51 mouse cellular contexts compared by ENCODE assay signal in the genomic region with DNA sequence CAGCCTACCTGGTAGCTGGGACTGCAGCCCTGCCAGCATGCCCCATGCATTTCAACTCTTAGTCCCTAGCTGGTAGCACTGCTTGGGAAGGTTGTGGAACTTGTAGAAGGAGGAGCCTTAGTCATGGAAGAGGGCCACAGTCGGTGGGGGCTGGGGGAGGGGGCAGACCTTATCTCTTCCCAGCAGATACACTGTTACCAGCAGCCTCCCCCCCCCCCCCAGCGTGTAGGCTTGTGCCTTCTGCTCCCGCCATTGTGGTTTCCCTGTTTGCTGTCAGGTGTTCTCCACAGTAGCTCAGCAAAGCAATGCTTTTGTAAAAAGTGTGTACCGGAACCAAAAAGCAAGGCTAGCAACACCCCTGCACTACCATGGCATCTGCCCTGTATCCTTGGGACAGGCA. TPM values are rescaled to one million over a fixed set of nuclear protein-coding genes. Genes with fewer than 3 reads are reported as not detected.
"Had no signal": no experiment of that assay in that cellular context is flagged by ENCODE, and none has a peak within 500 bp of the region (broad histone marks: within the 10 kb centered on the region; RNA-seq: fewer than 3 reads in every experiment).

No protein-coding gene starts in this region.

- H3K27me3 ChIP-seq: heart, embryonic 12.5 days; heart, embryonic 13.5 days; heart, embryonic 15.5 days; hindbrain, embryonic 12.5 days; hindbrain, embryonic 13.5 days; hindbrain, embryonic 15.5 days; intestine, embryonic 15.5 days; kidney, embryonic 15.5 days had no signal

- H3K9me3 ChIP-seq: heart, embryonic 13.5 days; heart, embryonic 15.5 days; hindbrain, embryonic 10.5 days; hindbrain, embryonic 12.5 days; hindbrain, embryonic 13.5 days; hindbrain, embryonic 15.5 days; intestine, embryonic 15.5 days; kidney, embryonic 15.5 days had no signal

- H3K4me3 ChIP-seq: heart, embryonic 12.5 days; heart, embryonic 13.5 days; heart, embryonic 15.5 days; hindbrain, embryonic 10.5 days; hindbrain, embryonic 12.5 days; hindbrain, embryonic 13.5 days; hindbrain, embryonic 15.5 days; intestine, embryonic 15.5 days; kidney, embryonic 15.5 days; layer of hippocampus, adult 2 months; left cerebral cortex, adult 2 months had no signal

- DNase-seq: heart, postnatal 10 days; heart, postnatal 14 days; heart, postnatal 36 days; heart, postnatal 4 days; kidney, adult 11 months; kidney, adult 18-20 months; kidney, adult 2 months; kidney, adult 9 months; kidney, postnatal 10 days; kidney, postnatal 14 days; kidney, postnatal 25 days; kidney, postnatal 36 days; kidney, postnatal 4 days; layer of hippocampus, adult 9-11 months; layer of hippocampus, postnatal 36 days had no signal

- H3K36me3 ChIP-seq: heart, embryonic 12.5 days; heart, embryonic 13.5 days; heart, embryonic 15.5 days; hindbrain, embryonic 10.5 days; hindbrain, embryonic 12.5 days; hindbrain, embryonic 13.5 days; hindbrain, embryonic 15.5 days; intestine, embryonic 15.5 days; kidney, embryonic 15.5 days had no signal

- H3K27ac ChIP-seq: heart, embryonic 13.5 days; heart, embryonic 15.5 days; hindbrain, embryonic 10.5 days; hindbrain, embryonic 12.5 days; hindbrain, embryonic 13.5 days; hindbrain, embryonic 14.5 days; hindbrain, embryonic 15.5 days; hindbrain, postnatal 0 days; intestine, embryonic 15.5 days; kidney, embryonic 15.5 days; kidney, postnatal 0 days; layer of hippocampus, adult 2 months; left cerebral cortex, adult 2 months had no signal

- H3K4me1 ChIP-seq: heart, embryonic 12.5 days; heart, embryonic 13.5 days; heart, embryonic 15.5 days; hindbrain, embryonic 15.5 days; intestine, embryonic 15.5 days; kidney, embryonic 15.5 days had no signal

- H3K9ac ChIP-seq: heart, embryonic 12.5 days; heart, embryonic 13.5 days; heart, embryonic 15.5 days; hindbrain, embryonic 12.5 days; hindbrain, embryonic 13.5 days; hindbrain, embryonic 14.5 days; hindbrain, embryonic 15.5 days; intestine, embryonic 15.5 days; kidney, embryonic 15.5 days had no signal

RNA-seq across cellular contexts. Expression of a gene that starts 28.6 kb away (rescaled TPM):
- total RNA-seq: heart, postnatal 10 days; heart, postnatal 14 days; heart, postnatal 25 days; heart, postnatal 36 days; heart, postnatal 4 days; hindbrain, postnatal 0 days; layer of hippocampus, adult 2 months; layer of hippocampus, adult 8-10 months; layer of hippocampus, postnatal 10 days; layer of hippocampus, postnatal 25 days; layer of hippocampus, postnatal 36 days; left cerebral cortex, adult 2 months had no signal
- polyA plus RNA-seq: heart, embryonic 11.5 days; heart, embryonic 12.5 days; heart, embryonic 13.5 days; heart, embryonic 14.5 days; heart, embryonic 15.5 days; heart, embryonic 16.5 days; heart, postnatal 0 days; hindbrain, embryonic 10.5 days; hindbrain, embryonic 11.5 days; hindbrain, embryonic 12.5 days; hindbrain, embryonic 13.5 days; hindbrain, embryonic 14.5 days; hindbrain, embryonic 15.5 days; hindbrain, embryonic 16.5 days; hindbrain, postnatal 0 days; inflammation-experienced regulatory T-cells, adult 6 months; intestine, embryonic 14.5 days; intestine, embryonic 15.5 days; intestine, embryonic 16.5 days; intestine, postnatal 0 days; kidney, adult 2 months; kidney, embryonic 14.5 days; kidney, embryonic 15.5 days; kidney, embryonic 16.5 days; kidney, postnatal 0 days; large intestine, adult 2 months had no signal

RNA-seq across cellular contexts. Expression of a gene that starts 36.8 kb away (rescaled TPM):
- total RNA-seq: heart, postnatal 10 days; heart, postnatal 14 days; heart, postnatal 25 days; heart, postnatal 36 days; heart, postnatal 4 days; hematopoietic stem cell, adult 5-6 weeks; layer of hippocampus, adult 18-20 months; layer of hippocampus, adult 2 months; layer of hippocampus, adult 8-10 months; layer of hippocampus, postnatal 10 days; layer of hippocampus, postnatal 14 days; layer of hippocampus, postnatal 25 days; layer of hippocampus, postnatal 36 days; left cerebral cortex, adult 18-20 months; left cerebral cortex, adult 2 months had no signal
- polyA plus RNA-seq: heart, embryonic 11.5 days; heart, embryonic 12.5 days; heart, embryonic 13.5 days; heart, embryonic 14.5 days; heart, embryonic 15.5 days; heart, embryonic 16.5 days; heart, postnatal 0 days; hindbrain, embryonic 11.5 days; inflammation-experienced regulatory T-cells, adult 6 months; intestine, embryonic 14.5 days; intestine, embryonic 15.5 days; intestine, embryonic 16.5 days; intestine, postnatal 0 days; kidney, adult 2 months; kidney, embryonic 14.5 days; kidney, embryonic 15.5 days; kidney, embryonic 16.5 days; large intestine, adult 2 months had no signal

RNA-seq across cellular contexts. Expression of a gene that starts 53.2 kb away (rescaled TPM):
- total RNA-seq: heart, postnatal 10 days; heart, postnatal 14 days; heart, postnatal 25 days; heart, postnatal 36 days; heart, postnatal 4 days; hematopoietic stem cell, adult 5-6 weeks; hindbrain, postnatal 0 days; layer of hippocampus, adult 18-20 months; layer of hippocampus, adult 2 months; layer of hippocampus, adult 8-10 months; layer of hippocampus, postnatal 10 days; layer of hippocampus, postnatal 14 days; layer of hippocampus, postnatal 25 days; layer of hippocampus, postnatal 36 days; left cerebral cortex, adult 18-20 months; left cerebral cortex, adult 2 months; left cerebral cortex, adult 8-10 months had no signal
- polyA plus RNA-seq: heart, embryonic 12.5 days; heart, embryonic 13.5 days; heart, embryonic 14.5 days; heart, embryonic 15.5 days; heart, embryonic 16.5 days; heart, postnatal 0 days; hindbrain, embryonic 10.5 days; hindbrain, embryonic 11.5 days; hindbrain, embryonic 13.5 days; hindbrain, embryonic 14.5 days; hindbrain, embryonic 15.5 days; hindbrain, postnatal 0 days; intestine, embryonic 14.5 days; intestine, embryonic 15.5 days; intestine, embryonic 16.5 days; intestine, postnatal 0 days; kidney, embryonic 14.5 days; kidney, embryonic 15.5 days; kidney, embryonic 16.5 days; kidney, postnatal 0 days; large intestine, adult 2 months had no signal
